Mouse (Mus musculus) heart, postnatal 36 days (tissue): ENCODE measurements around the gene Pgf. TPM values are rescaled to one million over a fixed set of nuclear protein-coding genes. Genes with fewer than 3 reads are reported as not detected.

ENCODE experiments used
- DNase-seq, 2 experiments: peaks; one replicate each; pipeline ENCODE4 v3.0.0; 2021 to 2022
- intact Hi-C: fragments of 180-260 bp; cut with DNase I; formaldehyde crosslinking; loops from one replicate; pipeline ENCODE4 v1.15.1; 2025
- total RNA-seq, 2 experiments: library from RNA; stranded (reverse); gene quantifications; 2 replicates each; pipeline ENCODE4 v1.2.3; 2021

The Pgf gene
- total RNA-seq = 1 to 10 TPM; 3.4 to 4.6 TPM

GRCm38 (mm10) chr12:85177740-85178239 lies at the start of gene Pgf:
Pgf (minus strand) TSS chr12:85177790.
- intact Hi-C loops = no loop called here

GRCm38 (mm10) chr12:85227227-85227626 lies 49.6 kb upstream of the Pgf start:
- intact Hi-C loops = no loop called here
- no peak for DNase-seq

More at GRCm38 (mm10) chr12:85177740-85178239, at the start of gene Pgf:
- DNase-seq = no peak

DNA sequence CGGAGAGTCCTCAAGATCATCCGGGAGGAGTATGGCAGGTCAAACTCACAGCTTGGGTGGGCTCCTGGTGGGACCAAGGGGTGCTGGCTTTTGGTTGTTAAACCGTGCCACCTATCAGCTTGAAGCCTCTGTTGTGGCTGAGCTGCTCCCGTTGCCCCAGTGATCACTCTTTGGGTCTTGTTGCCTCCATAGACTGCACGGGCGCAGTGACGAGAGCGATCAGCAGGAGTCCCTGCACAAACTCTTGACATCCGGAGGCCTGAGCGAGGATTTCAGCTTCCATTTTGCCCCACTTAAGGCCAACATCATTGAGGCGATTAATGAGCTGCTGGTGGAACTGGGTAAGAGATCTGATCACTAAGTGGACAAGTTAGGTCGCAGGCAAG lies 42.3 kb upstream of the Pgf start:
- DNase-seq = no peak
- intact Hi-C loops = loop anchor here (2.0 kb wide), 2 partner anchors 49 to 59 kb away; no protein-coding TSS in a partner anchor

- peak; percentile 99 to 100 for DNase-seq
These were observed 41.8 kb upstream of the Pgf start, which contains the start of gene Eif2b2 for GRCm38 (mm10) chr12:85219236-85219904. Eif2b2 (plus strand) TSS chr12:85219481.

DNA sequence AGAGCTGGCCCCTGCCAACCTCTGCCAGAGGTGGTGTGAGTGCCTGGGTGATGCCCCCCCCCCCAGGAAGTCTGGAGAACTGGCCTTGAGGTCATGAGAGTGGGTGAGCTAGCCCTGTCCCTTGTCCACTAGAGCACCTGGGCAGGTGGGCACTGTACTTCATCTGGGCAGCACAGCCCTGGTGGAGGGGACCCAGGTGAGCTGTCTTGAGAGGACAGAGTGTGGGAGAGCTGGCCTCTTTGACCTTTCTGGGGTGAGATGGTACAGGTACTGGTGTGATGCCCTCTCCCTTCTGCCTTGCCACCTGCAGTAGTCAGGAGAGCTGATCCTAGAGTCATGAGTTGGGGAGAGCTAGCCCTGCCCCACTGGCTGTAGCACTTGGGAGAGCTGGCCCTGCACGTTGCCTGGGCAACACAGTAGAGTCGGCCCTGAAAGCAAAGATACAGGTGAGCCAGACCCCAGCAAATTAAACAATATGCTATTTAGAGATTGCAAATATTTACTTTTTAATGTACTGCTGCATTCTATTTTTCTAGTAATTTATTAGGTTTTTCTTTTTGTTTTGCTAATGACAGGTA lies 40.2 kb upstream of the Pgf start:
- DNase-seq = no peak

More at GRCm38 (mm10) chr12:85219236-85219904, 41.8 kb upstream of the Pgf start, which contains the start of gene Eif2b2:
- intact Hi-C loops = loop anchor here (2.0 kb wide), 2 partner anchors 49 to 59 kb away; no protein-coding TSS in a partner anchor

DNA sequence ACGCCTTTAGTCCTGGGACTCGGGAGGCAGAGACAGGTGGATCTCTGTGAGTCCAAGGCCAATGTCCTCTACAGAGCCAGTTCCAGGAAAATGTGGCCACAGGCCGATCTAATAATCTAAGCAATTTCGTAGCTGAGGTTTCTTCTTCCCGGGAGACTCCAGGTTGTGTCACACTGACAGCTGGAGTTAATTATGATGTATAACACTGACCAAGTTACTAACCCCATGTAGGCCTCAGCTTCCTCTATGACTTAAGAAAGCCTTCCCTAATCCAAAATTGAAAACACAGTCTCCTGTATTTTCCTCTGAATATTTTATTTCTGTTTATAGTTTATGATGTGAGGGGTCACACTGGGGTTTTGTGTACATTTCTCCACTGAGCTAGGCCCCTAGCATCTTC lies 37.4 kb upstream of the Pgf start:
- intact Hi-C loops = no loop called here
- DNase-seq = no peak

More for the DNA sequence above, 40.2 kb upstream of the Pgf start:
- intact Hi-C loops = loop anchor here (2.0 kb wide), 2 partner anchors 47 to 61 kb away; no protein-coding TSS in a partner anchor

GRCm38 (mm10) chr12:85208687-85209199 lies 31.2 kb upstream of the Pgf start:
- no peak for DNase-seq
- intact Hi-C loops = no loop called here

DNA sequence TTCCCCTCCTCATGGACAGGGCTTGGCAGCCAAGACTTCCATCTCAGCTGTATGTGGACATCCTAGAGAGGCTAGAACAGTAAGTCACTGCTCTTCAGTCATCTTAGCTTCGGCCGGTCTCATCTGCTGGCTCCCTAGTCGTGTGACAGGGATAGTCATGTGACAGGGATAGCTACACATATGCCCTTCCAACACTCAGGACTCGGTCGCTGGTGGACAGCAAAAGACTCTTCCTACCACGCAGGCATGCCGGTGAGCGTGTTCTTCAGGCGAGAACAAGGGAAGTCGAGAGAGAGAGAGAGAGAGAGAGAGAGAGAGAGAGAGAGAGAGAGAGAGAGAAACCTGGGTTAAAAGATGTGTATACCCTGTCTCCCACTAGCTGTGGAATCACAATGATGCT lies 27.8 kb upstream of the Pgf start:
- no peak for DNase-seq
- intact Hi-C loops = no loop called here

DNA sequence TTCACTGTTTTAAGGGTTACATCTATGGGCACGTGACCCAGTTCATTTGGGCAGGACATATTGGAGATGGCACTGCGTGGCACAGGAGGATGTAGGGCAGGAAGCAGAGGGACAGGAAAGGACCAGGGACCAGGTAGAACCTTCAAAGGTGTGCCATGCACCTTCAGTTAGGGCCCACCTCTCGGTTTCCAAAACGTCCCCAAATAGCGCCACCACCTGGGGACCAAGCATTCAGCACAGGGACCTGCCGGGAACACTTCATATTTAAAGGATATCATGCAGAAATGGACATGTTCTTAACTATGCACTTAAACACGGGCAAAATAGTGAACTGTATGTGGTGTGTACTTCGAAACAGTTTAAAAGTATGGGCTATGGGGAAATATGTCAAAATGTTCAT lies 26.5 kb upstream of the Pgf start:
- peak in 1 of 2 experiments; percentile 2 for DNase-seq
- intact Hi-C loops = no loop called here

DNA sequence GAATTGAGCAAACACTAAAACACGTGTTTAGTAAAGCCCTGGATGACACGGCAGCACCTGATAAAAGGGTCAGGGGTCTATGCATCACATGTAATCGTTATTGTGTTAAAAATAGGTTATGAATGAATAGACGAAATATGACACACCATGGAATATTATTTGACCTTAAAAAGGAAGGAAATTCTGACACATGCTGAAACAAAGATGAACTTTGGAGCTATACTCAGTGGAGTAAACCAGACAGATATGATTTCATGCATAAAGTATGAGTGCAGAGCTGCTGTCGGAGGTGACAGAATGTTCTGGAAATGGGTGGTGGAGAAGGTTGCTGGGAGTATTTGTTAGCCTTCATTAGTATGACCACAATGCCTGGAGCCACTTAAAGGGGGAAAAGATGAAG lies 26.1 kb upstream of the Pgf start:
- intact Hi-C loops = no loop called here
- DNase-seq = peak in 1 of 2 experiments; percentile 1

DNA sequence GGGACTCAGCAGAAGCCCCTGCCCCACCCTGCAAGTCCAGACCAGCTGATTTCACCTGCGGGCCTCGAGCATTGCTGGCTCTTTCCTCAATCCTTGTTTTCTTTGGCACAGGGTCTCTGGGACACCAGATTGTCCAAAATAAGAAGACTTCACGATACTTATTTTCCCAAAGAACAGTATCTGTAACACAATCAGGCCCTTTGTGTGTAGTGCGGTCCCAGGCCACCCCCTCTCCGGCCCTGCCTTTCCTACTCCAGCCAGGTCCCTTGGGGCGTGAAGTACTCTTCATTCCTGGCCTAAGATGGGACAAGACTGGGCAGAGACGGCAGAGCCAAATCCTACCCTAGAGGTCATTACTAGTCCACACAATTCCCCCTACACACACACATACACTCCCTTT lies 24.6 kb upstream of the Pgf start:
- intact Hi-C loops = no loop called here
- DNase-seq = peak in 1 of 2 experiments; percentile 13

GRCm38 (mm10) chr12:85201830-85202147 lies 24.2 kb upstream of the Pgf start:
- DNase-seq = no peak
- intact Hi-C loops = no loop called here

GRCm38 (mm10) chr12:85200929-85201829 lies 23.6 kb upstream of the Pgf start:
- intact Hi-C loops = no loop called here
- DNase-seq = peak in 1 of 2 experiments; percentile 1

GRCm38 (mm10) chr12:85199954-85200353 lies 22.4 kb upstream of the Pgf start:
- intact Hi-C loops = no loop called here
- DNase-seq = no peak

DNA sequence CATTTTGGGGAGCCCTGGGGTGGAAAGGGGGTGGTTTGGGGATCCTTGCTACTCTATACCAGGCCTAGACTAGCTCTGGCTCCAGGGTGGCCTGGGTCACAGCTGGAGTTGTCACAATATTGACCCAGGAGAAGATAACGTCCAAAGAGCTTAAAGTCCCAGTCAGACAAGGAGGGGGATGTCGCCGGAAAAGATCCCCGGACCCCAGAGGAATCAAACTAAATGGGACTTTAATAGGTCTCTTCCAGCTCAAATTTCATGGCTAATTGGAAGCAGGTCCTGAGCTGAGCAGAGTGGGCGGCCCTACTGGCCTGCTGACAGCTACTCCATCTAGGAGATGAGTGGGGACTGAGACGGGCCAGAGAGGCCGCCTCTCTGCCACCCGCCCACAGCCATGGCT lies 20.3 kb upstream of the Pgf start:
- peak in 1 of 2 experiments; percentile 3 for DNase-seq
- intact Hi-C loops = no loop called here

DNA sequence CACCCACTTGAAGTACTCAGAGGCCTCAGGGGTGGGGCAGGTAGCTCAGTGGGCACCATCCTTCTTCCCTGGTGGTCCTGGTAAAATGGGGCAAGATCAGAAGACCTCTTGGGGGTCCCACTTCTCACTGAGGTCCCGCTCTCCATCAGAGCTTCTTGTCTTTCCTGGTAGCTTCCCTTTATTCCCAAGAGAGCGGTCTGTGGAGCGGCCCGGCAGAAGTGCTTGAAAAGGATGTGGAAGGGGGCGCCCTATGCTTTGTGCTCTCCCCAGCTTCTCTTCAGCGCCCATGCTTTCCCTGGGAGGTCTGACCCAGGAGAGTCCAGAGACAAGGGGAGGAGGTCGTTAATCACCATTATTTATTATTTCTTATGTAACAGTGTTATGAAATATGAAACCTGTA lies 19.8 kb upstream of the Pgf start:
- no peak for DNase-seq
- intact Hi-C loops = no loop called here

GRCm38 (mm10) chr12:85196191-85196590 lies 18.6 kb upstream of the Pgf start:
- intact Hi-C loops = no loop called here

GRCm38 (mm10) chr12:85195086-85195485 lies 17.5 kb upstream of the Pgf start:
- intact Hi-C loops = no loop called here
- no peak for DNase-seq

More at GRCm38 (mm10) chr12:85196191-85196590, 18.6 kb upstream of the Pgf start:
- DNase-seq = peak in 1 of 2 experiments; percentile 1

DNA sequence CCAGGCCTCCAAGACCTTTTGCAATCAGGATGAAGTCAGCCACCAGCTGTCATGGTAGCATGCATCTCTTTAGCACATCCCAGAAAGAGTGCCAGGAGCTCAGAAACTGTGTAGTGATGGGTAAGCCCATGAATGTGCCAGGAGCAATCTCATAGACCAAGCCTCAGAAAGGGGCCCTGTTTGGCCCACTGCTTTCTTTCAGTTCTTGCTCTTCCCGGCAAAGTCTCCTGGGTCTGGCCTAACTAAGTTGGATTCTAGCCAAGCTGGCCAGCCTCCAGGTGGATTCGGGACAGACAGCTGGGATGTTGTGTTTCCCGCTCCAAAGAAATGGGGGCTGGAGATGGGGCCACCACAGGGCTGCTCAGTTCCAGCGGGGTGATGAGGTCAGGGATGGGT lies 17.0 kb upstream of the Pgf start:
- intact Hi-C loops = no loop called here
- DNase-seq = peak; percentile 92

DNA sequence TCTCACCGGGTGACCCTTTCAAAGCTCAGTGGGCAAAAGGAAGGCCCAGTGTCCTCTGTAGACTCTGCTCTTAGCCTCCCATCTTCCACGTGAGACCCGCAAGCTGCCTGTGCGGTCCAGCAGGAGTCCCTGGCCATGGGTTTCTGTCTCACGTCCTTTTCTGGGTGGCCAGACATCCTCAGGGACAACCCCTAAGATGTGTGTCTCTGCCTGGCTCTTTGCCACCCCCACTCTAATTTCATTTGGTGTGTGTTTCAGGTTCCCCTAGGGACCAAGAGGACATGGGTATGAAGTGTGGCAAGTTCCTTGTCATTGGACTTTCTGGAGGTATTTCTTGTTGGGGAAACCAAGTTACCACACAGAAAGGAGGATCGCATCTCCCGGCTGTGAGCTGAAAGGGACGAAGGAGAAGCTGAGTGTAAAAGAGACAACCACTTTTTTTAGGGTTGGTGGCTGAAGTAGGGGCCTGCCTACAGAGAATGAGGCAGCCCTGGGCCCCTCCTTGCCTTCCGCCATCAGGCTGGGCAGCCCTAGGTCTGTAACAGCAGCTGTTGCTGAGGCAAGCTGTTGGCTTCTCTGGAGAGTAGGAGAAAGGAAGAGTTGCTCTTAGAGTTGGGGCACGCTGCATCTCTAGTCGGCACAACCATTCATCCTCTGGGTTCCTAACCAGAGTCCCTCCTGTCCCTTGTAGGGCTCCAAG lies 16.5 kb upstream of the Pgf start:
- peak in 1 of 2 experiments; percentile 11 for DNase-seq
- intact Hi-C loops = no loop called here
